Mouse (Mus musculus) intestine, embryonic 16.5 days (tissue): ENCODE measurements around the gene Tmc5. TPM values are rescaled to one million over a fixed set of nuclear protein-coding genes. Genes with fewer than 3 reads are reported as not detected.

Source experiments
- ATAC-seq: fragments of 200-750 bp; cut with Nextera tagmentation; 2 replicates; pipeline ENCODE4 v1.8.0; 2017; ENCODE audit warnings: moderate TSS enrichment, moderate library complexity
- H3K27ac ChIP-seq: fragments of 300-500 bp; sonication (generic); 2 replicates; pipeline ENCODE4 v1.5.1; 2014; ENCODE audit warnings: mild to moderate bottlenecking, low read length
- H3K27me3 ChIP-seq: fragments of 300-500 bp; sonication (generic); replicated peaks from 2 replicates; pipeline ENCODE4 v1.6.1; 2014; ENCODE audit warnings: low read length, control low read depth, mixed read lengths; ENCODE audit not compliant: control insufficient read depth, insufficient read depth
- H3K36me3 ChIP-seq: fragments of 300-500 bp; sonication (generic); 2 replicates; pipeline ENCODE4 v1.6.1; 2014; ENCODE audit warnings: low read length, control low read depth; ENCODE audit not compliant: control insufficient read depth, insufficient read depth
- H3K4me1 ChIP-seq: fragments of 300-500 bp; sonication (generic); 2 replicates; pipeline ENCODE4 v1.6.1; 2014; ENCODE audit warnings: low read length, control low read depth, mixed read lengths; ENCODE audit not compliant: control insufficient read depth, insufficient read depth
- H3K4me2 ChIP-seq: fragments of 300-500 bp; sonication (generic); 2 replicates; pipeline ENCODE4 v1.6.1; 2014; ENCODE audit warnings: low read depth, low read length, control low read depth
- H3K4me3 ChIP-seq: fragments of 300-500 bp; sonication (generic); 2 replicates; pipeline ENCODE4 v1.5.1; 2014; ENCODE audit warnings: mild to moderate bottlenecking, low read length
- H3K9ac ChIP-seq: fragments of 300-500 bp; sonication (generic); 2 replicates; pipeline ENCODE4 v1.6.1; 2014; ENCODE audit warnings: low read depth, low read length
- H3K9me3 ChIP-seq: fragments of 300-500 bp; sonication (generic); 2 replicates; pipeline ENCODE4 v1.6.1; 2016; ENCODE audit warnings: low read length, control low read depth; ENCODE audit not compliant: control insufficient read depth
- WGBS: fragments of 180-500 bp; shearing (Covaris S2); extraction: QIAGEN DNeasy Blood & Tissue Kit; methylation state at CpG from one replicate; pipeline ENCODE4 v1.1.7; 2014; 5-methylcytosine and 5-hydroxymethylcytosine counted together
- polyA plus RNA-seq: library from polyadenylated mRNA; unstranded; fragments of >200 nt; fragmentation: Nextera tagmentation; extraction: Ambion mirVana; gene quantifications from 2 replicates; pipeline ENCODE4 v1.2.1, GENCODE M21; 2015

Tmc5 gene
- polyA plus RNA-seq, 1 experiment from 2014 or later: 17.1 TPM

GRCm38 (mm10) chr7:118620243-118620906 is 23.3 kb downstream of the Tmc5 start:
- Histone ChIP-seq H3K4me1 (0 out of 2 replicates have a peak, but pooled peaks cover 3% of the 10 kb centered on the region), H3K36me3 (no peaks in the 10 kb centered on the region), H3K9me3 (no peaks in the 10 kb centered on the region), H3K4me3 (no peak overlapping the region), H3K9ac (no peak overlapping the region), H3K27ac (peak overlapping the region; percentile 72), H3K27me3 (no peaks in the 10 kb centered on the region), H3K4me2 (no peak overlapping the region)
- peak; percentile 83 for ATAC-seq
- 65% methylated on average over 7 of the region's 7 CpGs for WGBS

DNA sequence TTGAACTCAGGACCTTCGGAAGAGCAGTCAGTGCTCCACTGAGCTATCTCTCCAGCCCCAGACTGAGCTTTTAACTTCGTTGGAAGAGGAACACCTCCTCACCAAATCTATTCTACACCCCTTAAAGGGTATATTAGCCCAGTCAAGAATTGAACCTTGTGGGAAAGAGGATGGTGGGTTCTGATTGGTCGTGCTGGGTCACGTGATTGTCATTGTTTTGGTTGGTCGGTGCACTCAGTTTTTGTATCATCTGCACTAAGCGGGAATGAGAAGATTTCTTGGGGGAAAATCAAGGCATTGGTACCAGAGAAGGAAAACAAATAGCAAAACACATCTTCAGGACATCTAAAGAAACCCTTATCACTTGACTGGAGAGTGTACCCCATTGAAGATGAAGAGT is 24.0 kb downstream of the Tmc5 start:
- 79% methylated on average over 6 of the region's 6 CpGs for WGBS
- Histone ChIP-seq H3K4me1 (0 out of 2 replicates have a peak, but pooled peaks cover 3% of the 10 kb centered on the region), H3K4me3 (no peak overlapping the region), H3K9me3 (no peaks in the 10 kb centered on the region), H3K27ac (no peak overlapping the region), H3K9ac (no peak overlapping the region), H3K4me2 (no peak overlapping the region), H3K27me3 (no peaks in the 10 kb centered on the region), H3K36me3 (no peaks in the 10 kb centered on the region)
- no peak for ATAC-seq

- Histone ChIP-seq H3K27ac (peak overlapping the region; percentile 77), H3K9me3 (no peaks in the 10 kb centered on the region), H3K9ac (no peak overlapping the region), H3K36me3 (no peaks in the 10 kb centered on the region), H3K4me1 (peaks cover 5% of the 10 kb centered on the region; the same call in 1 of the 2 replicates), H3K4me2 (no peak overlapping the region; the same call in 1 of the 2 replicates), H3K27me3 (no peaks in the 10 kb centered on the region), H3K4me3 (no peak overlapping the region)
- peak; percentile 97 for ATAC-seq
- 60% methylated on average over 13 of the region's 13 CpGs for whole genome bisulfite sequencing
These were observed 30.6 kb downstream of the Tmc5 start for GRCm38 (mm10) chr7:118627550-118628298.

- ATAC-seq: no peak
- no peak overlapping the region for H3K4me3 ChIP-seq
- H3K36me3 ChIP-seq: no peaks in the 10 kb centered on the region
- WGBS: 80% methylated on average over 9 of the region's 9 CpGs
- no peaks in the 10 kb centered on the region for H3K4me1 ChIP-seq
- H3K27me3 ChIP-seq: no peaks in the 10 kb centered on the region
- H3K9me3 ChIP-seq: no peaks in the 10 kb centered on the region
- no peak overlapping the region for H3K4me2 ChIP-seq
- no peak overlapping the region for H3K9ac ChIP-seq
- H3K27ac ChIP-seq: no peak overlapping the region
These were observed 36.0 kb downstream of the Tmc5 start for GRCm38 (mm10) chr7:118633094-118633493.

- Histone ChIP-seq H3K4me1 (no peaks in the 10 kb centered on the region), H3K9me3 (no peaks in the 10 kb centered on the region), H3K4me3 (no peak overlapping the region), H3K36me3 (no peaks in the 10 kb centered on the region), H3K4me2 (no peak overlapping the region), H3K27ac (no peak overlapping the region), H3K27me3 (no peaks in the 10 kb centered on the region), H3K9ac (no peak overlapping the region)
- ATAC-seq: no peak
- 88% methylated on average over 7 of the region's 7 CpGs for WGBS
These were observed 36.9 kb downstream of the Tmc5 start for GRCm38 (mm10) chr7:118633951-118634350.

DNA sequence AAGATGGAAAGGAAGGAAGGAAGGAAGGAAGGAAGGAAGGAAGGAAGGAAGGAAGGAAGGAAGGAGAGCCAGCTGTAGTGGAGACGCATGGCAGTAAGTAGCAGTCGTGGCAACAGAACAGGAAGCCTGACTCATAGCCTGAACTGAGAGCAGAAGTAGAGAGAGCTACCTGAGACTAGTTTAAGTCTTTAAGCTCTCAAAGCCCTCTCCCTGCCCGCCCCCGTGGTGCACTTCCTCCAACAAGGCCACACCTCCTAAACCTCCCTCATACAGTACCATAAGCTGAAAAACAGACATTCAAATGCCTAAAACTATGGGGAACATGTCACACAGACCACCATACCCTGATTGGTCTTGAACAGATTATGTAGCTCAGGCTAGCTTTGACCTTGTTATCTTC is 40.4 kb downstream of the Tmc5 start:
- 58% methylated on average over 4 of the region's 4 CpGs for WGBS
- Histone ChIP-seq H3K4me2 (no peak overlapping the region), H3K4me1 (no peaks in the 10 kb centered on the region), H3K4me3 (no peak overlapping the region), H3K27me3 (no peaks in the 10 kb centered on the region), H3K36me3 (no peaks in the 10 kb centered on the region), H3K9ac (no peak overlapping the region), H3K27ac (no peak overlapping the region), H3K9me3 (no peaks in the 10 kb centered on the region)
- no peak for ATAC-seq

GRCm38 (mm10) chr7:118646237-118646636 is 49.1 kb downstream of the Tmc5 start:
- no peak overlapping the region for H3K4me2 ChIP-seq
- no peaks in the 10 kb centered on the region for H3K4me1 ChIP-seq
- no peaks in the 10 kb centered on the region for H3K27me3 ChIP-seq
- ATAC-seq: no peak
- H3K9ac ChIP-seq: no peak overlapping the region
- WGBS: 81% methylated on average over 1 of the region's 1 CpGs
- no peaks in the 10 kb centered on the region; the same call in 1 of the 2 replicates for H3K36me3 ChIP-seq
- no peak overlapping the region for H3K4me3 ChIP-seq
- H3K9me3 ChIP-seq: no peaks in the 10 kb centered on the region
- H3K27ac ChIP-seq: no peak overlapping the region

GRCm38 (mm10) chr7:118649328-118649727 is 52.2 kb downstream of the Tmc5 start:
- Histone ChIP-seq H3K9ac (no peak overlapping the region), H3K9me3 (no peaks in the 10 kb centered on the region), H3K4me3 (no peak overlapping the region), H3K36me3 (no peaks in the 10 kb centered on the region; the same call in 1 of the 2 replicates), H3K27me3 (no peaks in the 10 kb centered on the region), H3K27ac (no peak overlapping the region), H3K4me2 (no peak overlapping the region), H3K4me1 (no peaks in the 10 kb centered on the region)
- no peak for ATAC-seq
- WGBS: 77% methylated on average over 7 of the region's 7 CpGs

- Histone ChIP-seq H3K27me3 (no peaks in the 10 kb centered on the region), H3K4me3 (no peak overlapping the region), H3K9ac (no peak overlapping the region), H3K4me1 (no peaks in the 10 kb centered on the region), H3K27ac (no peak overlapping the region), H3K36me3 (no peaks in the 10 kb centered on the region; the same call in 1 of the 2 replicates), H3K4me2 (no peak overlapping the region), H3K9me3 (no peaks in the 10 kb centered on the region)
- no peak for ATAC-seq
- 66% methylated on average over 4 of the region's 4 CpGs for WGBS
These were observed 53.0 kb downstream of the Tmc5 start for GRCm38 (mm10) chr7:118650119-118650518.
